Mouse (Mus musculus) erythroblast, embryonic 14.5 days (primary cell): ENCODE results near the gene Olfr319. TPM values are rescaled to one million over a fixed set of nuclear protein-coding genes. Genes with fewer than 3 reads are reported as not detected.
"Not testable (repeated sequence)": the region's sequence is repeated elsewhere in the genome, so short reads cannot be mapped to it uniquely, and the experiment has no call there.

Source experiments
- H3K27me3 ChIP-seq: 2 replicates; pipeline ENCODE4 v1.6.1; 2012; ENCODE audit warnings: inconsistent platforms; ENCODE audit not compliant: control insufficient read depth
- H3K36me3 ChIP-seq: 2 replicates; pipeline ENCODE4 v1.6.1; 2012; ENCODE audit warnings: mild to moderate bottlenecking, inconsistent platforms; ENCODE audit not compliant: control insufficient read depth
- H3K4me1 ChIP-seq: 2 replicates; pipeline ENCODE4 v1.6.1; 2012; ENCODE audit warnings: inconsistent platforms; ENCODE audit not compliant: control insufficient read depth
- H3K4me3 ChIP-seq: replicated peaks from 2 replicates; pipeline ENCODE3; 2012; ENCODE audit warnings: moderate library complexity, mild to moderate bottlenecking, inconsistent platforms
- H3K9me3 ChIP-seq: 2 replicates; pipeline ENCODE4 v1.6.1; 2012; ENCODE audit warnings: low read length, inconsistent platforms, mixed read lengths; ENCODE audit not compliant: control insufficient read depth
- GATA1 ChIP-seq: IDR thresholded peaks from 2 replicates; pipeline ENCODE4 v1.6.1; 2012; ENCODE audit warnings: low read length, inconsistent platforms, mixed read lengths
- TAL1 ChIP-seq: IDR thresholded peaks from 3 replicates; pipeline ENCODE4 v1.6.1; 2012; ENCODE audit warnings: low read length, inconsistent platforms, mixed read lengths
- polyA plus RNA-seq: library from polyadenylated mRNA; stranded (reverse); fragments of >175 nt; gene quantifications from 2 replicates; pipeline ENCODE4 v1.2.3, GENCODE M21; 2012

Gene Olfr319
- polyA plus RNA-seq, 1 experiment = not detected

- H3K27me3 ChIP-seq = no peaks in the 10 kb centered on the region
- H3K4me3 ChIP-seq = no peak overlapping the region
- no peaks in the 10 kb centered on the region for H3K9me3 ChIP-seq
- H3K36me3 ChIP-seq = no peaks in the 10 kb centered on the region
- H3K4me1 ChIP-seq = no peaks in the 10 kb centered on the region
- TF ChIP-seq TAL1 (no peak), GATA1 (no peak)
Measured at GRCm38 (mm10) chr11:58733372-58733771, 34.4 kb downstream of the Olfr319 start.

- Histone ChIP-seq H3K4me3 (no peak within 1 kb of the TSS), H3K27me3 (no peaks in the 10 kb centered on the region), H3K4me1 (no peaks in the 10 kb centered on the region), H3K36me3 (no peaks in the 10 kb centered on the region), H3K9me3 (no peaks in the 10 kb centered on the region)
- TF ChIP-seq GATA1 = no peak
- no peak for TF ChIP-seq TAL1
Measured at GRCm38 (mm10) chr11:58738792-58739262, 39.9 kb downstream of the Olfr319 start, which contains the start of gene Olfr317. Gene Olfr317 (minus strand): TSS chr11:58739212.

- H3K36me3 ChIP-seq, H3K9me3 ChIP-seq, H3K4me1 ChIP-seq, H3K4me3 ChIP-seq, H3K27me3 ChIP-seq: not testable (repeated sequence)
Measured at GRCm38 (mm10) chr11:58751096-58751495, 52.1 kb downstream of the Olfr319 start.

GRCm38 (mm10) chr11:58752434-58752833, 53.5 kb downstream of the Olfr319 start, which contains the start of gene Olfr316:
Gene Olfr316 (plus strand): TSS chr11:58752734.
- no peaks in the 10 kb centered on the region for H3K36me3 ChIP-seq
- H3K4me3 ChIP-seq = no peak within 1 kb of the TSS
- TF ChIP-seq TAL1 = no peak
- H3K4me1 ChIP-seq = no peaks in the 10 kb centered on the region
- H3K27me3 ChIP-seq = no peaks in the 10 kb centered on the region
- no peaks in the 10 kb centered on the region for H3K9me3 ChIP-seq

Other genes with a start within 250 kb of the Olfr319 start
- not detected in 2 replicates for gene Lypd9, start 246.2 kb upstream of the Olfr319 start, polyA plus RNA-seq
- gene Olfr30, start 236.9 kb upstream of the Olfr319 start, polyA plus RNA-seq = not detected in 2 replicates
- not detected in 2 replicates for gene Olfr332, start 206.6 kb upstream of the Olfr319 start, polyA plus RNA-seq
- not detected in 2 replicates for gene Olfr331, start 196.6 kb upstream of the Olfr319 start, polyA plus RNA-seq
- not detected in 2 replicates for gene Olfr330, start 164.3 kb upstream of the Olfr319 start, polyA plus RNA-seq
- not detected in 2 replicates for gene Olfr329-ps, start 152.7 kb upstream of the Olfr319 start, polyA plus RNA-seq
- not detected in 2 replicates for gene Olfr328, start 143.5 kb upstream of the Olfr319 start, polyA plus RNA-seq
- gene Olfr224, start 128.6 kb upstream of the Olfr319 start, polyA plus RNA-seq = 0.02 TPM in 1 of 2 replicates, not detected in the other
- gene Olfr325, start 121.4 kb upstream of the Olfr319 start, polyA plus RNA-seq = not detected in 2 replicates
- gene Olfr324, start 104.0 kb upstream of the Olfr319 start, polyA plus RNA-seq = not detected in 2 replicates
- not detected in 2 replicates for gene 2210407C18Rik, start 83.1 kb upstream of the Olfr319 start, polyA plus RNA-seq
- 0.02 TPM in 1 of 2 replicates, not detected in the other for gene Olfr323, start 68.7 kb upstream of the Olfr319 start, polyA plus RNA-seq
- gene Trim58, start 58.7 kb upstream of the Olfr319 start, polyA plus RNA-seq = 5.5 and 5.7 TPM in 2 replicates
- 0.04 and 0.05 TPM in 2 replicates for gene Olfr322, start 40.4 kb upstream of the Olfr319 start, polyA plus RNA-seq
- gene Olfr320, start 18.1 kb upstream of the Olfr319 start, polyA plus RNA-seq = not detected in 2 replicates
- gene Olfr318, start 24.9 kb downstream of the Olfr319 start, polyA plus RNA-seq = not detected in 2 replicates
- gene Olfr317, start 40.0 kb downstream of the Olfr319 start, polyA plus RNA-seq = not detected in 2 replicates
- gene Olfr316, start 53.6 kb downstream of the Olfr319 start, polyA plus RNA-seq = not detected in 2 replicates
- not detected in 2 replicates for gene Olfr315, start 74.0 kb downstream of the Olfr319 start, polyA plus RNA-seq
- not detected in 2 replicates for gene Olfr314, start 83.8 kb downstream of the Olfr319 start, polyA plus RNA-seq
- not detected in 2 replicates for gene Fam183b, start 102.8 kb downstream of the Olfr319 start, polyA plus RNA-seq
- gene Olfr313, start 115.8 kb downstream of the Olfr319 start, polyA plus RNA-seq = not detected in 2 replicates
- not detected in 2 replicates for gene Olfr312, start 130.1 kb downstream of the Olfr319 start, polyA plus RNA-seq
- not detected in 2 replicates for gene Olfr311, start 140.1 kb downstream of the Olfr319 start, polyA plus RNA-seq
- 0.01 TPM in 1 of 2 replicates, not detected in the other for gene Gm12258, start 148.0 kb downstream of the Olfr319 start, polyA plus RNA-seq
- gene 2810021J22Rik, start 168.1 kb downstream of the Olfr319 start, polyA plus RNA-seq = 0.04 and 0.05 TPM in 2 replicates
- gene Zfp39, start 205.1 kb downstream of the Olfr319 start, polyA plus RNA-seq = 0.07 and 0.10 TPM in 2 replicates
- 3.0 and 3.5 TPM in 2 replicates for gene Btnl10, start 218.7 kb downstream of the Olfr319 start, polyA plus RNA-seq
- 58.5 and 75.1 TPM in 2 replicates for gene Rnf187, start 239.8 kb downstream of the Olfr319 start, polyA plus RNA-seq
- gene Hist3h2ba, start 249.8 kb downstream of the Olfr319 start, polyA plus RNA-seq = 5.1 and 5.4 TPM in 2 replicates